Mouse (Mus musculus) limb, embryonic 14.5 days (tissue): ENCODE results near the gene 4921507P07Rik. TPM values are rescaled to one million over a fixed set of nuclear protein-coding genes. Genes with fewer than 3 reads are reported as not detected.
"Not testable (repeated sequence)": the region's sequence is repeated elsewhere in the genome, so short reads cannot be mapped to it uniquely, and the experiment has no call there.

ENCODE experiments used
- ATAC-seq: fragments of 200-750 bp; cut with Nextera tagmentation; 2 replicates; pipeline ENCODE4 v1.8.0; 2017; ENCODE audit warnings: low read depth, moderate number of reproducible peaks, moderate TSS enrichment; ENCODE audit not compliant: low FRiP score
- DNase-seq: peaks from one replicate; pipeline ENCODE4 v3.0.0-alpha.2; 2015; ENCODE audit warnings: low spot score
- H3K27ac ChIP-seq: fragments of 300-500 bp; sonication (generic); replicated peaks from 2 replicates; pipeline ENCODE4 v1.5.1; 2014; ENCODE audit warnings: low read depth, mild to moderate bottlenecking, low read length, moderate library complexity, mixed read lengths
- H3K27me3 ChIP-seq: fragments of 300-500 bp; sonication (generic); 2 replicates; pipeline ENCODE4 v1.6.1; 2014; ENCODE audit warnings: low read length, mixed read lengths; ENCODE audit not compliant: control insufficient read depth, insufficient read depth
- H3K36me3 ChIP-seq: fragments of 300-500 bp; sonication (generic); 2 replicates; pipeline ENCODE4 v1.6.1; 2014; ENCODE audit warnings: mild to moderate bottlenecking, low read length, moderate library complexity, mixed read lengths; ENCODE audit not compliant: control insufficient read depth, insufficient read depth
- H3K4me1 ChIP-seq: fragments of 300-500 bp; sonication (generic); 2 replicates; pipeline ENCODE4 v1.6.1; 2014; ENCODE audit warnings: antibody characterized with exemption, low read length, mixed read lengths; ENCODE audit not compliant: control insufficient read depth, insufficient read depth
- H3K4me2 ChIP-seq: fragments of 300-500 bp; sonication (generic); replicated peaks from 2 replicates; pipeline ENCODE4 v1.6.1; 2014; ENCODE audit warnings: low read depth, mild to moderate bottlenecking, low read length, moderate library complexity; ENCODE audit not compliant: severe bottlenecking
- H3K4me3 ChIP-seq: fragments of 300-500 bp; sonication (generic); replicated peaks from 2 replicates; pipeline ENCODE4 v1.5.1; 2014; ENCODE audit warnings: low read length
- H3K9ac ChIP-seq: fragments of 300-500 bp; sonication (generic); 2 replicates; pipeline ENCODE4 v1.6.1; 2014; ENCODE audit warnings: mild to moderate bottlenecking, low read depth, low read length, moderate library complexity; ENCODE audit not compliant: severe bottlenecking
- H3K9me3 ChIP-seq: fragments of 300-500 bp; sonication (generic); 2 replicates; pipeline ENCODE4 v1.6.1; 2016; ENCODE audit warnings: low read length; ENCODE audit not compliant: control insufficient read depth
- POLR2A ChIP-seq: fragments of 200-500 bp; IDR thresholded peaks from 2 replicates; pipeline ENCODE4 v1.8.0; 2012; ENCODE audit warnings: inconsistent platforms, mild to moderate bottlenecking, moderate library complexity, borderline replicate concordance; ENCODE audit not compliant: insufficient read depth, insufficient read length; ENCODE audit errors: extremely low read depth
- WGBS: fragments of 180-500 bp; shearing (Covaris S2); extraction: QIAGEN DNeasy Blood & Tissue Kit; methylation state at CpG from one replicate; pipeline ENCODE4 v1.1.7; 2014; 5-methylcytosine and 5-hydroxymethylcytosine counted together
- polyA plus RNA-seq, 2 experiments: library from polyadenylated mRNA; depleted of rRNA in 1 of 2; stranded (reverse) in 1 of 2; unstranded in 1 of 2; fragments of >200 nt; fragmentation: Nextera tagmentation in 1 of 2; extraction: Ambion mirVana in 1 of 2; gene quantifications; 2 replicates each; pipeline versions ENCODE4 v1.2.1 to v1.2.3; 2012 to 2014

4921507P07Rik gene
- polyA plus RNA-seq, 2 experiments, result 0.44 to 1.4 TPM

GRCm38 (mm10) chr6:50557566-50557965, 38.9 kb downstream of the 4921507P07Rik start:
- H3K27ac ChIP-seq, result no peak overlapping the region
- H3K4me2 ChIP-seq, result no peak overlapping the region
- H3K9ac ChIP-seq, result no peak overlapping the region
- H3K4me3 ChIP-seq, result no peak overlapping the region
- H3K27me3 ChIP-seq, result no peaks in the 10 kb centered on the region
- H3K9me3 ChIP-seq, result no peaks in the 10 kb centered on the region
- TF ChIP-seq POLR2A, result no peak
- H3K4me1 ChIP-seq, result no peaks in the 10 kb centered on the region
- ATAC-seq (no peak), DNase-seq (no peak)
- no peaks in the 10 kb centered on the region for H3K36me3 ChIP-seq
- 89% methylated on average over 6 of the region's 6 CpGs for WGBS

GRCm38 (mm10) chr6:50554223-50554622, 42.2 kb downstream of the 4921507P07Rik start:
- 91% methylated on average over 2 of the region's 2 CpGs for WGBS
- H3K27me3 ChIP-seq, H3K4me1 ChIP-seq, ATAC-seq, H3K4me3 ChIP-seq, H3K4me2 ChIP-seq, H3K9me3 ChIP-seq, DNase-seq, H3K9ac ChIP-seq, H3K27ac ChIP-seq, H3K36me3 ChIP-seq: not testable (repeated sequence)

- Histone ChIP-seq H3K4me2 (no peak overlapping the region), H3K27ac (no peak overlapping the region), H3K9ac (no peak overlapping the region), H3K4me1 (no peaks in the 10 kb centered on the region), H3K9me3 (no peaks in the 10 kb centered on the region), H3K27me3 (no peaks in the 10 kb centered on the region), H3K4me3 (no peak overlapping the region), H3K36me3 (no peaks in the 10 kb centered on the region)
- 78% methylated on average over 5 of the region's 5 CpGs for WGBS
- ATAC-seq (no peak), DNase-seq (no peak)
- no peak for TF ChIP-seq POLR2A
These were observed 43.4 kb downstream of the 4921507P07Rik start for GRCm38 (mm10) chr6:50552881-50553518.

- H3K36me3 ChIP-seq, result no peaks in the 10 kb centered on the region
- no peak overlapping the region for H3K27ac ChIP-seq
- DNase-seq (no peak), ATAC-seq (no peak)
- no peaks in the 10 kb centered on the region for H3K9me3 ChIP-seq
- no peak overlapping the region for H3K9ac ChIP-seq
- no peaks in the 10 kb centered on the region for H3K4me1 ChIP-seq
- no peaks in the 10 kb centered on the region for H3K27me3 ChIP-seq
- TF ChIP-seq POLR2A, result no peak
- H3K4me3 ChIP-seq, result no peak overlapping the region
- H3K4me2 ChIP-seq, result no peak overlapping the region
- WGBS, result 69% methylated on average over 7 of the region's 7 CpGs
These were observed 46.6 kb downstream of the 4921507P07Rik start for GRCm38 (mm10) chr6:50549791-50550190.

DNA sequence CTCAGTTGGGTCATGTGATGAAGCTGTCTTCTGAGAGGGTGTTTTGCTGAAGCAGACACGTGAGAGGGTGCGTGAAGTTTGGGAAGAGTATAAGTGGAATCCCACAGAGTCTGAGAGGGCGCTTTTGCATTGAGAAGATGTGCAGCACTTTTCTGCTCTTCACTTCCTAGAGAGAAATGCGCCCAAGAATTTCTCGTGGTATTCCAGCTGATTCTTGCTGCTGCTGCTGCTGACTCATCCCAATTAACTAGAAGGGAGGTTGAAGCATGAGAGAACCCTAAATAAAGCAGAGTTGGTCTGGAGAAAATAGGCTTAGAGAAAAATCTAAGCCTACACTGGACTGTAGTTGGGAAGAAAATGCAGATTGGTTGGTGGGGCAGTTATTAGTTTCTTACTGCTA, 47.4 kb downstream of the 4921507P07Rik start:
- H3K4me1 ChIP-seq, result no peaks in the 10 kb centered on the region
- H3K9me3 ChIP-seq, result no peaks in the 10 kb centered on the region
- 81% methylated on average over 5 of the region's 5 CpGs for WGBS
- no peak overlapping the region for H3K9ac ChIP-seq
- no peak overlapping the region for H3K4me2 ChIP-seq
- H3K36me3 ChIP-seq, result no peaks in the 10 kb centered on the region
- no peaks in the 10 kb centered on the region for H3K27me3 ChIP-seq
- DNase-seq (no peak), ATAC-seq (no peak)
- H3K4me3 ChIP-seq, result no peak overlapping the region
- no peak for TF ChIP-seq POLR2A
- H3K27ac ChIP-seq, result no peak overlapping the region
